Mouse (Mus musculus) heart, adult 2 months (tissue): Measurements from ENCODE around the gene Iars.

Source experiments
- CTCF ChIP-seq: fragments of 200-600 bp; IDR thresholded peaks from 2 replicates; pipeline ENCODE4 v1.8.1; 2022; ENCODE audit warnings: antibody characterized with exemption, mild to moderate bottlenecking, moderate library complexity
- EP300 ChIP-seq: fragments of 200-500 bp; IDR thresholded peaks from 2 replicates; pipeline ENCODE4 v1.6.1; 2011; ENCODE audit warnings: low read depth, low read length, control low read depth; ENCODE audit not compliant: insufficient read depth

DNA sequence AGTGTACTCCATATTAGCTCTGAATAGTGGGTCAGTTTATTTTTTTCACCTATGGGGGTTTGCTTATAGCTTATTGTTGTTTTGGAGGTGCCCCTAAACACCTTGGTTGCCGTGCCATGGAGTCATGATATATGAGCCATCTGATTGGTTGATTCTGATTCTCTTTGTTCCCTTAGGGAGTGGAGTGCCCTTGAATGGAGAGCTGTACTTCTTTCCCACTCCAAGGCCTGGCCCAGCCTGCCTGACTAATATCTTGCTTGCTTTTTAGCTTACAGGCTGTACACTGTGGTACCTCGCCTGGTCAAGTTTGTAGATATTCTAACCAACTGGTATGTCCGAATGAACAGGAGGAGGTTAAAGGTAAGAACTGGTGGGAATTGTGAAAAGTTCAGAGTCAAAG, 37.4 kb downstream of the Iars start:
- TF ChIP-seq CTCF (no peak), EP300 (no peak)
